Mouse (Mus musculus): Measurements from ENCODE around the gene Hadha. TPM values are rescaled to one million over a fixed set of nuclear protein-coding genes. Genes with fewer than 3 reads are reported as not detected.

Gene Hadha
- polyA plus RNA-seq, 1 experiment from 2014 or later: 73.2 TPM

GRCm38 (mm10) chr5:30172115-30172514 is 17.2 kb upstream of the Hadha start:
- Histone ChIP-seq H3K4me1 (replicated peaks) (no peaks in the 10 kb centered on the region), H3K4me3 (replicated peaks) (no peak overlapping the region), H3K36me3 (peaks cover 75% of the 10 kb centered on the region), H3K9me3 (no peaks in the 10 kb centered on the region), H3K27me3 (no peaks in the 10 kb centered on the region), H3K27ac (no peak overlapping the region), H3K4me2 (replicated peaks) (no peak overlapping the region), H3K9ac (replicated peaks) (no peak overlapping the region)
- no peak for ATAC-seq

- no peak for ATAC-seq
- Histone ChIP-seq H3K36me3 (peaks cover 67% of the 10 kb centered on the region), H3K4me2 (replicated peaks) (no peak overlapping the region), H3K27me3 (no peaks in the 10 kb centered on the region), H3K9ac (replicated peaks) (no peak overlapping the region), H3K9me3 (no peaks in the 10 kb centered on the region), H3K4me3 (replicated peaks) (no peak overlapping the region), H3K27ac (no peak overlapping the region), H3K4me1 (replicated peaks) (no peaks in the 10 kb centered on the region)
- 91% methylated on average over 5 of the region's 5 CpGs for WGBS
These were observed 15.5 kb upstream of the Hadha start for GRCm38 (mm10) chr5:30170303-30170940.

GRCm38 (mm10) chr5:30165234-30165946 is 10.4 kb upstream of the Hadha start:
- Histone ChIP-seq H3K9me3 (no peaks in the 10 kb centered on the region), H3K27me3 (no peaks in the 10 kb centered on the region), H3K36me3 (peaks cover 26% of the 10 kb centered on the region), H3K4me2 (replicated peaks) (no peak overlapping the region), H3K9ac (replicated peaks) (no peak overlapping the region), H3K27ac (no peak overlapping the region), H3K4me3 (replicated peaks) (no peak overlapping the region), H3K4me1 (replicated peaks) (no peaks in the 10 kb centered on the region)
- WGBS: 93% methylated on average over 5 of the region's 5 CpGs
- no peak for ATAC-seq

- Histone ChIP-seq H3K4me2 (replicated peaks) (no peak overlapping the region), H3K36me3 (peaks cover 9% of the 10 kb centered on the region), H3K4me1 (replicated peaks) (no peaks in the 10 kb centered on the region), H3K4me3 (replicated peaks) (no peak overlapping the region), H3K9me3 (no peaks in the 10 kb centered on the region), H3K9ac (replicated peaks) (no peak overlapping the region), H3K27me3 (no peaks in the 10 kb centered on the region), H3K27ac (no peak overlapping the region)
- ATAC-seq: no peak
- WGBS: 90% methylated on average over 6 of the region's 6 CpGs
These were observed 7.4 kb upstream of the Hadha start for GRCm38 (mm10) chr5:30162339-30162738.

GRCm38 (mm10) chr5:30161836-30162235 is 6.9 kb upstream of the Hadha start:
- H3K4me3 ChIP-seq (replicated peaks): no peak overlapping the region
- ATAC-seq: no peak
- peaks cover 7% of the 10 kb centered on the region for H3K36me3 ChIP-seq
- H3K9ac ChIP-seq (replicated peaks): no peak overlapping the region
- no peaks in the 10 kb centered on the region for H3K9me3 ChIP-seq
- no peaks in the 10 kb centered on the region; the same call in 1 of the 2 replicates for H3K4me1 ChIP-seq (replicated peaks)
- H3K27me3 ChIP-seq: no peaks in the 10 kb centered on the region
- H3K27ac ChIP-seq: no peak overlapping the region
- 91% methylated on average over 1 of the region's 1 CpGs for WGBS
- H3K4me2 ChIP-seq (replicated peaks): no peak overlapping the region

GRCm38 (mm10) chr5:30159601-30160000 is 4.6 kb upstream of the Hadha start:
- Histone ChIP-seq H3K9me3 (no peaks in the 10 kb centered on the region), H3K4me1 (replicated peaks) (peaks cover 9% of the 10 kb centered on the region), H3K4me3 (replicated peaks) (no peak overlapping the region), H3K4me2 (replicated peaks) (no peak overlapping the region), H3K27ac (no peak overlapping the region), H3K9ac (replicated peaks) (no peak overlapping the region), H3K36me3 (no peaks in the 10 kb centered on the region), H3K27me3 (no peaks in the 10 kb centered on the region)
- 89% methylated on average over 6 of the region's 6 CpGs for WGBS
- ATAC-seq: no peak

- peaks cover 23% of the 10 kb centered on the region for H3K4me1 ChIP-seq (replicated peaks)
- H3K4me3 ChIP-seq (replicated peaks): peak overlapping the region; percentile 80
- no peak for ATAC-seq
- no peak overlapping the region for H3K27ac ChIP-seq
- 40% methylated on average over 13 of the region's 13 CpGs for WGBS
- H3K9ac ChIP-seq (replicated peaks): peak overlapping the region; percentile 93
- H3K4me2 ChIP-seq (replicated peaks): peak overlapping the region; percentile 70
- no peaks in the 10 kb centered on the region for H3K9me3 ChIP-seq
- no peaks in the 10 kb centered on the region for H3K36me3 ChIP-seq
- no peaks in the 10 kb centered on the region for H3K27me3 ChIP-seq
These were observed 1.1 kb upstream of the Hadha start for GRCm38 (mm10) chr5:30155821-30156629.

GRCm38 (mm10) chr5:30155395-30155792 is 432 bp upstream of the Hadha start:
- H3K27ac ChIP-seq: peak overlapping the region; percentile 89
- H3K36me3 ChIP-seq: no peaks in the 10 kb centered on the region
- under 1% methylated on average over 31 of the region's 31 CpGs for WGBS
- no peaks in the 10 kb centered on the region for H3K27me3 ChIP-seq
- H3K9me3 ChIP-seq: no peaks in the 10 kb centered on the region
- H3K4me2 ChIP-seq (replicated peaks): peak overlapping the region; percentile 70
- peak overlapping the region; percentile 80 for H3K4me3 ChIP-seq (replicated peaks)
- H3K9ac ChIP-seq (replicated peaks): peak overlapping the region; percentile 93
- ATAC-seq: peak; percentile 85
- H3K4me1 ChIP-seq (replicated peaks): peaks cover 23% of the 10 kb centered on the region

- Histone ChIP-seq H3K27ac (0 out of 2 replicates have a peak overlapping the region, but pooled peaks have one; percentile 89), H3K27me3 (no peaks in the 10 kb centered on the region), H3K4me1 (replicated peaks) (peaks cover 23% of the 10 kb centered on the region), H3K4me3 (replicated peaks) (peak overlapping the region; percentile 80), H3K9ac (replicated peaks) (peak overlapping the region; percentile 93), H3K4me2 (replicated peaks) (peak overlapping the region; percentile 70), H3K36me3 (0 out of 2 replicates have a peak, but pooled peaks cover 3% of the 10 kb centered on the region), H3K9me3 (no peaks in the 10 kb centered on the region)
- no peak for ATAC-seq
- WGBS: 19% methylated on average over 4 of the region's 4 CpGs
These were observed 949 bp downstream of the Hadha start for GRCm38 (mm10) chr5:30154013-30154412.

GRCm38 (mm10) chr5:30153222-30153621 is 1.7 kb downstream of the Hadha start:
- no peak for ATAC-seq
- peaks cover 23% of the 10 kb centered on the region for H3K4me1 ChIP-seq (replicated peaks)
- no peak overlapping the region for H3K4me2 ChIP-seq (replicated peaks)
- no peak overlapping the region for H3K4me3 ChIP-seq (replicated peaks)
- no peaks in the 10 kb centered on the region for H3K27me3 ChIP-seq
- H3K9ac ChIP-seq (replicated peaks): no peak overlapping the region
- no peaks in the 10 kb centered on the region for H3K9me3 ChIP-seq
- WGBS: 95% methylated on average over 2 of the region's 2 CpGs
- H3K36me3 ChIP-seq: 0 out of 2 replicates have a peak, but pooled peaks cover 3% of the 10 kb centered on the region
- H3K27ac ChIP-seq: no peak overlapping the region

GRCm38 (mm10) chr5:30152413-30152812 is 2.5 kb downstream of the Hadha start:
- Histone ChIP-seq H3K27me3 (no peaks in the 10 kb centered on the region), H3K27ac (no peak overlapping the region), H3K9ac (replicated peaks) (no peak overlapping the region), H3K4me2 (replicated peaks) (no peak overlapping the region), H3K4me3 (replicated peaks) (no peak overlapping the region), H3K9me3 (no peaks in the 10 kb centered on the region), H3K36me3 (0 out of 2 replicates have a peak, but pooled peaks cover 3% of the 10 kb centered on the region), H3K4me1 (replicated peaks) (peaks cover 23% of the 10 kb centered on the region)
- 98% methylated on average over 1 of the region's 1 CpGs for WGBS
- ATAC-seq: no peak

- Histone ChIP-seq H3K27me3 (no peaks in the 10 kb centered on the region), H3K27ac (no peak overlapping the region), H3K9me3 (no peaks in the 10 kb centered on the region), H3K4me1 (replicated peaks) (peaks cover 23% of the 10 kb centered on the region), H3K4me3 (replicated peaks) (no peak overlapping the region), H3K4me2 (replicated peaks) (no peak overlapping the region), H3K36me3 (peaks cover 4% of the 10 kb centered on the region), H3K9ac (replicated peaks) (no peak overlapping the region)
- 84% methylated on average over 4 of the region's 4 CpGs for WGBS
- ATAC-seq: no peak
These were observed 3.0 kb downstream of the Hadha start for GRCm38 (mm10) chr5:30152007-30152406.
